ENCODE assay signal across 8 mouse cellular contexts in the genomic region with DNA sequence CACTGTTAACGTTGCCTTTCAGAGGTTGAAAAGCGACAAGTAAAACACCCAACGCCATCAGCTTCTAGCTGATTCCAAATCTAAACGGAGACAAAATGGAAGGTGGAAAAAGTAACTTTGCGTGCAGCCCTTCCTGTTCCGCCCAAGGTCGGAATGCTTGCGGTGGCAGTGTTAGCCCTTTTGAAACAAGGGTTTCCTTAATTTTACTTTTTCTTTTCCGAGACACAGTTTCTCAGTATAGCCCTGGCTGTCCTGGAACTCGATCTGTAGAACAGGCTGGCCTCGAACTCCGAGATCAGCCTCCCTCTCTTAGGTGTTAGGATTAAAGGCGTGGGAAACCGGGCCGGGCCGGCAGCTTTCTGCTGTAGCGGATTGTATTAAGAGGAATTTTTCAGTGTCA. TPM values are rescaled to one million over a fixed set of nuclear protein-coding genes. Genes with fewer than 3 reads are reported as not detected.
DNase-seq lines count a peak whose midpoint lies in the region; ATAC-seq and TF ChIP-seq lines count a peak whose summit lies in the region.

No protein-coding gene starts in this region.

- H3K9ac ChIP-seq in forebrain, postnatal 0 days, result peak overlapping the region; percentile 93
- H3K9ac ChIP-seq in lung, postnatal 0 days (replicated peaks; ENCODE audit: low read depth), result peak overlapping the region; percentile 96
- peak overlapping the region; percentile 66 for H3K9ac ChIP-seq in stomach, embryonic 14.5 days (replicated peaks; ENCODE audit: low read depth, low read length)

- no peak for TF ChIP-seq EP300 in lung, postnatal 0 days (IDR thresholded peaks at IDR 0.05)

- peak overlapping the region; percentile 94 for H3K27ac ChIP-seq in forebrain, postnatal 0 days (ENCODE audit: low read depth, low read length)
- peak overlapping the region; percentile 94 for H3K27ac ChIP-seq in lung, postnatal 0 days (ENCODE audit: low read length)
- peak overlapping the region; percentile 78 for H3K27ac ChIP-seq in stomach, embryonic 14.5 days (ENCODE audit: low read length)

- peak; percentile 51 for DNase-seq in adrenal gland, postnatal 10 days
- no peak for DNase-seq in adrenal gland, adult 2 months
- peak; percentile 66 for DNase-seq in thymus, postnatal 0 days (ENCODE audit: low spot score)
- DNase-seq in thymus, postnatal 14 days, result no peak
- DNase-seq in forebrain, postnatal 0 days, result no peak
- peak; percentile 55 for DNase-seq in kidney, postnatal 10 days
- DNase-seq in lung, postnatal 0 days (ENCODE audit: low spot score), result peak; percentile 69

- no peaks in the 10 kb centered on the region for H3K36me3 ChIP-seq in forebrain, postnatal 0 days (ENCODE audit: insufficient read depth)
- no peaks in the 10 kb centered on the region for H3K36me3 ChIP-seq in lung, postnatal 0 days (ENCODE audit: insufficient read depth, low read length)
- H3K36me3 ChIP-seq in stomach, embryonic 14.5 days (ENCODE audit: control insufficient read depth, insufficient read depth, low read length), result no peaks in the 10 kb centered on the region

- peak overlapping the region; percentile 96 for H3K4me3 ChIP-seq in forebrain, postnatal 0 days (ENCODE audit: low read depth, low read length)
- peak overlapping the region; percentile 98 for H3K4me3 ChIP-seq in lung, postnatal 0 days (ENCODE audit: low read depth, low read length)
- H3K4me3 ChIP-seq in stomach, embryonic 14.5 days (ENCODE audit: low read depth, low read length), result peak overlapping the region; percentile 61

- 1% methylated on average over 17 of the region's 17 CpGs for WGBS in forebrain, postnatal 0 days
- WGBS in lung, postnatal 0 days, result under 1% methylated on average over 17 of the region's 17 CpGs
- under 1% methylated on average over 17 of the region's 17 CpGs for WGBS in stomach, embryonic 14.5 days

- no peaks in the 10 kb centered on the region for H3K9me3 ChIP-seq in forebrain, postnatal 0 days (ENCODE audit: low read length)
- H3K9me3 ChIP-seq in lung, postnatal 0 days (ENCODE audit: low read length), result no peaks in the 10 kb centered on the region
- H3K9me3 ChIP-seq in stomach, embryonic 14.5 days (ENCODE audit: control insufficient read depth, low read depth, low read length), result no peaks in the 10 kb centered on the region

- no peak for TF ChIP-seq CTCF in forebrain, postnatal 0 days (IDR thresholded peaks at IDR 0.05; ENCODE audit: low read depth)
- TF ChIP-seq CTCF in lung, postnatal 0 days (IDR thresholded peaks at IDR 0.05), result no peak

- H3K27me3 ChIP-seq in forebrain, postnatal 0 days (ENCODE audit: insufficient read depth, low read length), result no peaks in the 10 kb centered on the region
- no peaks in the 10 kb centered on the region for H3K27me3 ChIP-seq in lung, postnatal 0 days (replicated peaks; ENCODE audit: insufficient read depth, low read length)
- no peaks in the 10 kb centered on the region for H3K27me3 ChIP-seq in stomach, embryonic 14.5 days (ENCODE audit: control insufficient read depth, insufficient read depth, low read length)

- peak; percentile 25 for ATAC-seq in forebrain, postnatal 0 days
- ATAC-seq in lung, postnatal 0 days, result peak; percentile 60
- ATAC-seq in stomach, embryonic 14.5 days (ENCODE audit: insufficient number of reproducible peaks, insufficient read depth, low FRiP score, low read depth), result 0 out of 2 replicates have a peak, but pooled peaks have one; percentile 24

- peaks cover 9% of the 10 kb centered on the region; the same call in 1 of the 2 replicates for H3K4me1 ChIP-seq in forebrain, postnatal 0 days (ENCODE audit: insufficient read depth)
- peaks cover 5% of the 10 kb centered on the region; the same call in 1 of the 2 replicates for H3K4me1 ChIP-seq in lung, postnatal 0 days (ENCODE audit: insufficient read depth, low read depth, low read length)
- peaks cover 3% of the 10 kb centered on the region; the same call in 1 of the 2 replicates for H3K4me1 ChIP-seq in stomach, embryonic 14.5 days (ENCODE audit: control insufficient read depth, insufficient read depth, low read length)

- peak overlapping the region; percentile 64 for H3K4me2 ChIP-seq in forebrain, postnatal 0 days (ENCODE audit: low read depth)
- peak overlapping the region; percentile 68 for H3K4me2 ChIP-seq in lung, postnatal 0 days (replicated peaks; ENCODE audit: low read depth, low read length)
- H3K4me2 ChIP-seq in stomach, embryonic 14.5 days (replicated peaks; ENCODE audit: low read depth, low read length), result peak overlapping the region; percentile 67

RNA-seq across cellular contexts. Expression of a gene that starts 0.5 kb away (rescaled TPM):
- 10 to 100 TPM; 54.5 to 63.3 TPM for total RNA-seq in adrenal gland, postnatal 10 days (2021)
- total RNA-seq in adrenal gland, adult 2 months (2021), result 10 to 100 TPM; 56.9 to 59.4 TPM
- 2.3 and 5.8 TPM in 2 replicates for polyA plus RNA-seq in adrenal gland, adult 2 months (2012; rRNA removed)
- polyA plus RNA-seq in thymus, postnatal 0 days (2015; fragmentation: Nextera tagmentation; extraction: Ambion mirVana), result 122 and 124 TPM in 2 replicates
- total RNA-seq in forebrain, postnatal 0 days (2014; rRNA removed), result 66.2 and 69.2 TPM in 2 replicates
- polyA plus RNA-seq in forebrain, postnatal 0 days (2015; fragmentation: Nextera tagmentation; extraction: Ambion mirVana), result 179 and 203 TPM in 2 replicates
- 65.8 and 66.5 TPM in 2 replicates for polyA plus RNA-seq in lung, postnatal 0 days (2015; fragmentation: Nextera tagmentation; extraction: Ambion mirVana)
- 120 and 125 TPM in 2 replicates for polyA plus RNA-seq in stomach, embryonic 14.5 days (2014; fragmentation: Nextera tagmentation; extraction: Ambion mirVana)

RNA-seq across cellular contexts. Expression of a gene that starts 46.5 kb away (rescaled TPM):
- total RNA-seq in adrenal gland, postnatal 10 days (2021), result 10 to 100 TPM; 35.0 to 38.5 TPM
- 10 to 100 TPM; 57.1 to 62.5 TPM for total RNA-seq in adrenal gland, adult 2 months (2021)
- polyA plus RNA-seq in adrenal gland, adult 2 months (2012; rRNA removed), result 2.7 and 2.9 TPM in 2 replicates
- 73.9 and 75.0 TPM in 2 replicates for polyA plus RNA-seq in thymus, postnatal 0 days (2015; fragmentation: Nextera tagmentation; extraction: Ambion mirVana)
- total RNA-seq in forebrain, postnatal 0 days (2014; rRNA removed), result 42.6 and 48.6 TPM in 2 replicates
- polyA plus RNA-seq in forebrain, postnatal 0 days (2015; fragmentation: Nextera tagmentation; extraction: Ambion mirVana), result 60.4 and 71.0 TPM in 2 replicates
- 38.1 and 38.9 TPM in 2 replicates for polyA plus RNA-seq in lung, postnatal 0 days (2015; fragmentation: Nextera tagmentation; extraction: Ambion mirVana)
- 72.7 and 76.4 TPM in 2 replicates for polyA plus RNA-seq in stomach, embryonic 14.5 days (2014; fragmentation: Nextera tagmentation; extraction: Ambion mirVana)

Comparison
In these comparisons a context has a peak if more than half of its experiments do, and no peak if none do; other contexts are left out.
1. DNase-seq: peak in adrenal gland, postnatal 10 days (single experiment), thymus, postnatal 0 days (single experiment), kidney, postnatal 10 days (single experiment) and lung, postnatal 0 days (single experiment); none in adrenal gland, adult 2 months (single experiment), thymus, postnatal 14 days (single experiment) and forebrain, postnatal 0 days (single experiment).
2. Peak in every context shown above with its lines, with median percentiles within 50 percentile points of each other: ATAC-seq, H3K27ac ChIP-seq, H3K4me2 ChIP-seq, H3K4me3 ChIP-seq and H3K9ac ChIP-seq.